Mouse (Mus musculus) kidney, adult 2 months (tissue): ENCODE data around the gene Gal3st4.

Experiments used
- CTCF ChIP-seq: fragments of 200-500 bp; conservative IDR thresholded peaks from 2 replicates; pipeline ENCODE4 v1.5.1; 2011; ENCODE audit warnings: low read depth, mild to moderate bottlenecking, control low read depth, low read length, moderate library complexity, mixed read lengths; ENCODE audit not compliant: insufficient read depth, insufficient read length
- POLR2A ChIP-seq: fragments of 200-500 bp; IDR thresholded peaks from one replicate; pipeline ENCODE4 v1.6.1; 2011; ENCODE audit warnings: low read depth, low read length, control low read depth

- TF ChIP-seq CTCF = no peak
- no peak for TF ChIP-seq POLR2A
These were observed 21.5 kb downstream of the Gal3st4 start for GRCm38 (mm10) chr5:138251144-138251543.
